28 mouse cellular contexts compared by ENCODE assay signal in the genomic region with DNA sequence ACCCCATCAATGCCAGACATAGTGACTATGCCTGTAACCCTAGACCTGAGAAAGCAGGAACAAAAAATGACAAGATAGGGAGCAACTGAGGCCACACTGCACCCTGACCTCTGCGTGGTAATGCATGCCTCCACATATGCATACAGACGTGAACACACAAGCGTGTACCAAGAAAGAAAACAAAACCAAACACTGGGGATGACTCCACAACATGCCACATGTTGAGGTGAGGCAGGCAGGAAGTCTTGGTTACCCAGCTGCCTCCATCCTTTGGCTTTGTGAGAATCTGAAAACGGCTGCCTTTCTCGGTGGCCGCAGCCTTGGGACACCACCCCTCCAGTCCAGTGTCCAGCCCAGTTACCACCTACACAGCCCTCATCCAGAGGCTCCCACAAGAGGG. TPM values are rescaled to one million over a fixed set of nuclear protein-coding genes. Genes with fewer than 3 reads are reported as not detected.
DNase-seq lines count a peak whose midpoint lies in the region; ATAC-seq and TF ChIP-seq lines count a peak whose summit lies in the region.
"Had no signal": no experiment of that assay in that cellular context is flagged by ENCODE, and none has a peak within 500 bp of the region (broad histone marks: within the 10 kb centered on the region; RNA-seq: fewer than 3 reads in every experiment).

No protein-coding gene starts in this region.

- H3K9me3 ChIP-seq in lung, postnatal 0 days (ENCODE audit: low read length) = no peaks in the 10 kb centered on the region
- H3K9me3 ChIP-seq: embryonic facial prominence, embryonic 13.5 days; forebrain, embryonic 15.5 days; hindbrain, embryonic 10.5 days; hindbrain, embryonic 15.5 days; limb, embryonic 10.5 days; liver, embryonic 13.5 days; midbrain, embryonic 13.5 days had no signal

- H3K27ac ChIP-seq in lung, postnatal 0 days (ENCODE audit: low read length) = 0 out of 2 replicates have a peak overlapping the region, but pooled peaks have one; percentile 47
- H3K27ac ChIP-seq: embryonic facial prominence, embryonic 13.5 days; forebrain, embryonic 10.5 days; forebrain, embryonic 15.5 days; heart, embryonic 13.5 days; hindbrain, embryonic 10.5 days; hindbrain, embryonic 15.5 days; kidney, postnatal 0 days; limb, embryonic 10.5 days; limb, embryonic 15.5 days; liver, embryonic 13.5 days; macrophage; midbrain, embryonic 13.5 days; neural tube, embryonic 13.5 days had no signal

- H3K4me3 ChIP-seq in lung, postnatal 0 days (ENCODE audit: low read depth, low read length) = no peak overlapping the region
- H3K4me3 ChIP-seq: embryonic facial prominence, embryonic 13.5 days; forebrain, embryonic 10.5 days; forebrain, embryonic 15.5 days; heart, embryonic 13.5 days; hindbrain, embryonic 10.5 days; hindbrain, embryonic 15.5 days; limb, embryonic 10.5 days; limb, embryonic 15.5 days; liver, embryonic 13.5 days; midbrain, embryonic 13.5 days; neural tube, embryonic 13.5 days had no signal

- no peak; the same call in 1 of the 2 replicates for ATAC-seq in lung, postnatal 0 days
- peak; percentile 50 for ATAC-seq in inflammation-experienced regulatory T-cells, adult 6 months
- ATAC-seq: forebrain, embryonic 15.5 days; midbrain, embryonic 13.5 days had no signal

- H3K36me3 ChIP-seq in lung, postnatal 0 days (ENCODE audit: insufficient read depth, low read length) = no peaks in the 10 kb centered on the region
- H3K36me3 ChIP-seq: embryonic facial prominence, embryonic 13.5 days; forebrain, embryonic 10.5 days; forebrain, embryonic 15.5 days; hindbrain, embryonic 10.5 days; limb, embryonic 10.5 days; limb, embryonic 15.5 days had no signal

- peaks cover 5% of the 10 kb centered on the region; the same call in 1 of the 2 replicates for H3K4me1 ChIP-seq in lung, postnatal 0 days (ENCODE audit: insufficient read depth, low read depth, low read length)
- H3K4me1 ChIP-seq: embryonic facial prominence, embryonic 13.5 days; forebrain, embryonic 10.5 days; forebrain, embryonic 15.5 days; limb, embryonic 15.5 days; liver, embryonic 13.5 days; midbrain, embryonic 13.5 days had no signal

- H3K27me3 ChIP-seq in lung, postnatal 0 days (replicated peaks; ENCODE audit: insufficient read depth, low read length) = no peaks in the 10 kb centered on the region
- H3K27me3 ChIP-seq: embryonic facial prominence, embryonic 13.5 days; forebrain, embryonic 15.5 days; hindbrain, embryonic 15.5 days; limb, embryonic 15.5 days; liver, embryonic 13.5 days; midbrain, embryonic 13.5 days; neural tube, embryonic 13.5 days had no signal

- DNase-seq in lung, postnatal 0 days (ENCODE audit: low spot score) = no peak
- DNase-seq in lung, postnatal 10 days = no peak
- DNase-seq in CD4-positive, CD25-positive, alpha-beta regulatory T cell, adult 2 months (ENCODE audit: low read depth, low spot score) = peak; percentile 43
- peak; percentile 50 for DNase-seq in thymus, postnatal 4 days
- DNase-seq in heart, adult 18-20 months = no peak
- DNase-seq in heart, postnatal 25 days (ENCODE audit: low spot score) = no peak
- DNase-seq: adrenal gland, postnatal 14 days; cerebellum, adult 11-12 months; cerebellum, adult 9-11 months; gastrocnemius, postnatal 25 days; heart, postnatal 10 days; kidney, adult 8-10 months; kidney, postnatal 4 days; liver, embryonic 13.5 days; lung, adult 2 months had no signal

- no peak overlapping the region for H3K9ac ChIP-seq in lung, postnatal 0 days (replicated peaks; ENCODE audit: low read depth)
- H3K9ac ChIP-seq: embryonic facial prominence, embryonic 13.5 days; forebrain, embryonic 15.5 days; heart, embryonic 13.5 days; hindbrain, embryonic 15.5 days; limb, embryonic 15.5 days; liver, embryonic 13.5 days; midbrain, embryonic 13.5 days; neural tube, embryonic 13.5 days had no signal

- no peak for TF ChIP-seq CTCF in lung, postnatal 0 days (IDR thresholded peaks at IDR 0.05)

- no peak for TF ChIP-seq EP300 in lung, postnatal 0 days (IDR thresholded peaks at IDR 0.05)

- 0 out of 2 replicates have a peak overlapping the region, but pooled peaks have one; percentile 5 for H3K4me2 ChIP-seq in lung, postnatal 0 days (replicated peaks; ENCODE audit: low read depth, low read length)
- H3K4me2 ChIP-seq: embryonic facial prominence, embryonic 13.5 days; forebrain, embryonic 15.5 days; heart, embryonic 13.5 days; hindbrain, embryonic 15.5 days; limb, embryonic 15.5 days; liver, embryonic 13.5 days; midbrain, embryonic 13.5 days; neural tube, embryonic 13.5 days had no signal

- intact Hi-C loops in heart, postnatal 25 days (cut with DNase I) = no loop called here

- 87% methylated on average over 6 of the region's 6 CpGs for WGBS in lung, postnatal 0 days

RNA-seq across cellular contexts. Expression of a gene that starts 49.7 kb away (rescaled TPM):
- polyA plus RNA-seq in lung, postnatal 0 days (2015; fragmentation: Nextera tagmentation; extraction: Ambion mirVana) = 38.7 and 43.1 TPM in 2 replicates
- 100 to 1,000 TPM in 2 of 3 experiments, 10 to 100 TPM in 1; 53.2 to 448 (median 275) TPM for polyA plus RNA-seq in inflammation-experienced regulatory T-cells, adult 6 months (2017; shearing (Covaris generic))
- 10 to 100 TPM; 10.8 to 13.4 TPM for total RNA-seq in heart, adult 18-20 months (2021)
- 10 to 100 TPM; 10.7 to 11.8 TPM for total RNA-seq in heart, postnatal 25 days (2021)

Comparison
In these comparisons a context has a peak if more than half of its experiments do, and no peak if none do; other contexts are left out.
1. DNase-seq: peak in CD4-positive, CD25-positive, alpha-beta regulatory T cell, adult 2 months (single experiment) and thymus, postnatal 4 days (single experiment); none in lung, postnatal 0 days (single experiment), lung, postnatal 10 days (single experiment), heart, adult 18-20 months (0 of 2) and heart, postnatal 25 days (single experiment).